In genomic region chr9:44334396-44335330, GRCm38 (mm10) we compare ENCODE assay signal across 8 mouse cellular contexts. TPM values are rescaled to one million over a fixed set of nuclear protein-coding genes. Genes with fewer than 3 reads are reported as not detected.
DNase-seq lines count a peak whose midpoint lies in the region; ATAC-seq and TF ChIP-seq lines count a peak whose summit lies in the region.

Gene H2afx (plus strand): TSS chr9:44334694.

- peak within 1 kb of the TSS; percentile 97 for H3K27ac ChIP-seq in embryonic facial prominence, embryonic 13.5 days
- peak within 1 kb of the TSS; percentile 37 for H3K27ac ChIP-seq in kidney, adult 2 months (ENCODE audit: insufficient read depth, low read depth, low read length)
- H3K27ac ChIP-seq in limb, embryonic 12.5 days: peak within 1 kb of the TSS; percentile 98
- peak within 1 kb of the TSS; percentile 88 for H3K27ac ChIP-seq in midbrain, embryonic 15.5 days
- peak within 1 kb of the TSS; percentile 81 for H3K27ac ChIP-seq in spleen, adult 2 months (ENCODE audit: insufficient read depth, low read length)

- under 1% methylated on average over 91 of the region's 91 CpGs for WGBS in embryonic facial prominence, embryonic 13.5 days
- under 1% methylated on average over 91 of the region's 91 CpGs for WGBS in kidney, adult 2 months
- under 1% methylated on average over 91 of the region's 91 CpGs for WGBS in limb, embryonic 12.5 days
- under 1% methylated on average over 91 of the region's 91 CpGs for whole genome bisulfite sequencing in midbrain, embryonic 15.5 days
- WGBS in spleen, adult 2 months: under 1% methylated on average over 91 of the region's 91 CpGs

- peaks cover 17% of the 10 kb centered on the region for H3K4me1 ChIP-seq in embryonic facial prominence, embryonic 13.5 days
- peaks cover 6% of the 10 kb centered on the region; the same call in 1 of the 2 replicates for H3K4me1 ChIP-seq in kidney, adult 2 months (ENCODE audit: control insufficient read depth, insufficient read depth, low read length)
- H3K4me1 ChIP-seq in limb, embryonic 12.5 days (replicated peaks): peaks cover 17% of the 10 kb centered on the region
- H3K4me1 ChIP-seq in midbrain, embryonic 15.5 days: peaks cover 21% of the 10 kb centered on the region
- peaks cover 2% of the 10 kb centered on the region; the same call in 1 of the 2 replicates for H3K4me1 ChIP-seq in spleen, adult 2 months (ENCODE audit: control insufficient read depth, insufficient read depth, insufficient read length)

- peaks cover 69% of the 10 kb centered on the region for H3K36me3 ChIP-seq in embryonic facial prominence, embryonic 13.5 days
- no peaks in the 10 kb centered on the region for H3K36me3 ChIP-seq in kidney, adult 2 months (ENCODE audit: control insufficient read depth, insufficient read depth, low read length)
- peaks cover 74% of the 10 kb centered on the region for H3K36me3 ChIP-seq in limb, embryonic 12.5 days
- H3K36me3 ChIP-seq in midbrain, embryonic 15.5 days (replicated peaks): peaks cover 33% of the 10 kb centered on the region
- H3K36me3 ChIP-seq in spleen, adult 2 months (ENCODE audit: control insufficient read depth, insufficient read depth, low read length): peaks cover 10% of the 10 kb centered on the region

- ATAC-seq in embryonic facial prominence, embryonic 13.5 days (ENCODE audit: insufficient number of reproducible peaks, insufficient read depth, low FRiP score, low TSS enrichment, low read depth): peak; percentile 96
- ATAC-seq in limb, embryonic 12.5 days (ENCODE audit: insufficient number of reproducible peaks, insufficient read depth, low FRiP score, low TSS enrichment, low read depth): peak; percentile 95
- ATAC-seq in midbrain, embryonic 15.5 days (replicated peaks): peak; percentile 97

- H3K9ac ChIP-seq in embryonic facial prominence, embryonic 13.5 days: peak within 1 kb of the TSS; percentile 98
- H3K9ac ChIP-seq in limb, embryonic 12.5 days (replicated peaks): peak within 1 kb of the TSS; percentile 94
- H3K9ac ChIP-seq in midbrain, embryonic 15.5 days: peak within 1 kb of the TSS; percentile 96

- peak; percentile 99 for TF ChIP-seq POLR2A in kidney, adult 2 months (IDR thresholded peaks at IDR 0.05; ENCODE audit: low read depth, low read length)
- peak; percentile 99 for TF ChIP-seq POLR2A in spleen, adult 2 months (IDR thresholded peaks at IDR 0.05; ENCODE audit: low read depth, low read length)

- DNase-seq in 3134 (ENCODE audit: extremely low read depth, insufficient read length, low spot score): peak; percentile 100
- DNase-seq in adrenal gland, postnatal 36 days: peak; percentile 96 to 97
- peak; percentile 99 to 100 for DNase-seq in heart, adult 18-20 months
- peak; percentile 100 for DNase-seq in kidney, adult 2 months
- peak; percentile 98 to 99 for DNase-seq in spleen, adult 2 months (ENCODE audit: low read depth in 1 of 2, low spot score in 2 of 2)

- 0 out of 2 replicates have a peak, but pooled peaks cover 8% of the 10 kb centered on the region for H3K9me3 ChIP-seq in embryonic facial prominence, embryonic 13.5 days
- no peaks in the 10 kb centered on the region for H3K9me3 ChIP-seq in limb, embryonic 12.5 days
- H3K9me3 ChIP-seq in midbrain, embryonic 15.5 days: no peaks in the 10 kb centered on the region

- peak within 1 kb of the TSS; percentile 66 for H3K4me2 ChIP-seq in embryonic facial prominence, embryonic 13.5 days
- peak within 1 kb of the TSS; percentile 75 for H3K4me2 ChIP-seq in limb, embryonic 12.5 days
- H3K4me2 ChIP-seq in midbrain, embryonic 15.5 days: peak within 1 kb of the TSS; percentile 88

- no peaks in the 10 kb centered on the region for H3K27me3 ChIP-seq in embryonic facial prominence, embryonic 13.5 days
- H3K27me3 ChIP-seq in kidney, adult 2 months (replicated peaks; ENCODE audit: control insufficient read depth, insufficient read depth, low read length): no peaks in the 10 kb centered on the region
- no peaks in the 10 kb centered on the region for H3K27me3 ChIP-seq in limb, embryonic 12.5 days
- no peaks in the 10 kb centered on the region for H3K27me3 ChIP-seq in midbrain, embryonic 15.5 days (replicated peaks)
- H3K27me3 ChIP-seq in spleen, adult 2 months (ENCODE audit: control insufficient read depth, insufficient read depth, low read length): no peaks in the 10 kb centered on the region

- TF ChIP-seq CTCF in kidney, adult 2 months (conservative IDR thresholded peaks at IDR 0.05; ENCODE audit: insufficient read depth, insufficient read length, low read depth, low read length): peak; percentile 37; the same call in 1 of the 2 replicates
- 0 out of 2 replicates have a peak, but pooled peaks have one; percentile 1 for TF ChIP-seq CTCF in spleen, adult 2 months (IDR thresholded peaks at IDR 0.05; ENCODE audit: extremely low read depth, insufficient read depth, insufficient read length, insufficient replicate concordance)

- peak within 1 kb of the TSS; percentile 93 for H3K4me3 ChIP-seq in embryonic facial prominence, embryonic 13.5 days
- peak within 1 kb of the TSS; percentile 74 for H3K4me3 ChIP-seq in kidney, adult 2 months (ENCODE audit: insufficient read depth, low read depth, low read length)
- H3K4me3 ChIP-seq in limb, embryonic 12.5 days (replicated peaks): peak within 1 kb of the TSS; percentile 80
- H3K4me3 ChIP-seq in midbrain, embryonic 15.5 days: peak within 1 kb of the TSS; percentile 88
- peak within 1 kb of the TSS; percentile 89 for H3K4me3 ChIP-seq in spleen, adult 2 months (ENCODE audit: extremely low read depth, insufficient read depth, insufficient read length)

RNA-seq across cellular contexts. Expression of gene H2afx, which starts in this region (rescaled TPM):
- total RNA-seq in adrenal gland, postnatal 36 days (2021): 10 to 100 TPM; 41.3 to 47.7 TPM
- polyA plus RNA-seq in embryonic facial prominence, embryonic 13.5 days (2015; fragmentation: Nextera tagmentation; extraction: Ambion mirVana): 365 and 385 TPM in 2 replicates
- 10 to 100 TPM; 10.7 TPM for total RNA-seq in heart, adult 18-20 months (2021)
- 23.6 and 31.5 TPM in 2 replicates for polyA plus RNA-seq in kidney, adult 2 months (2012; rRNA removed)
- 429 and 481 TPM in 2 replicates for polyA plus RNA-seq in limb, embryonic 12.5 days (2016; fragmentation: Nextera tagmentation; extraction: Ambion mirVana)
- 121 and 132 TPM in 2 replicates for polyA plus RNA-seq in midbrain, embryonic 15.5 days (2015; fragmentation: Nextera tagmentation; extraction: Ambion mirVana)
- polyA plus RNA-seq in spleen, adult 2 months (2012; rRNA removed): 117 and 258 TPM in 2 replicates

Comparison
In these comparisons a context has a peak if more than half of its experiments do, and no peak if none do; other contexts are left out.
1. Peak in every context shown above with its lines: DNase-seq, ATAC-seq, H3K4me3 ChIP-seq and H3K27ac ChIP-seq.
2. H3K27ac ChIP-seq: peak in every context shown above with its lines; median percentile 98 in limb, embryonic 12.5 days; 97 in embryonic facial prominence, embryonic 13.5 days; 88 in midbrain, embryonic 15.5 days; 81 in spleen, adult 2 months; 37 in kidney, adult 2 months.